Mouse (Mus musculus) mesoderm, embryonic 11.5 days (tissue): Measurements from ENCODE around the gene Prkcsh.

Experiments
- DNase-seq: peaks from one replicate; pipeline ENCODE4 v3.0.0-alpha.2; 2012; ENCODE audit warnings: low read depth, low spot score

The Prkcsh gene

GRCm38 (mm10) chr9:22049721-22050270, 47.2 kb downstream of the Prkcsh start:
- DNase-seq = no peak

- DNase-seq = peak; percentile 85
Observed at GRCm38 (mm10) chr9:22050351-22050889, 47.8 kb downstream of the Prkcsh start.

- no peak for DNase-seq
Observed at GRCm38 (mm10) chr9:22051161-22051957, 48.8 kb downstream of the Prkcsh start.

- peak; percentile 77 for DNase-seq
Observed at GRCm38 (mm10) chr9:22051958-22052254, 49.3 kb downstream of the Prkcsh start, which contains the start of gene Elavl3. TSS of gene Elavl3 (minus strand) at chr9:22052023.

- no peak for DNase-seq
Observed at GRCm38 (mm10) chr9:22053657-22054056, 51.1 kb downstream of the Prkcsh start.

- DNase-seq = peak; percentile 83
Observed at GRCm38 (mm10) chr9:22054411-22055076, 51.9 kb downstream of the Prkcsh start.

- DNase-seq = no peak
Observed at GRCm38 (mm10) chr9:22055713-22056112, 53.1 kb downstream of the Prkcsh start.

- DNase-seq = no peak
Observed at GRCm38 (mm10) chr9:22056303-22056910, 53.8 kb downstream of the Prkcsh start.

- DNase-seq = no peak
Observed at GRCm38 (mm10) chr9:22057031-22057517, 54.5 kb downstream of the Prkcsh start.

- DNase-seq = no peak
Observed at GRCm38 (mm10) chr9:22058011-22058424, 55.4 kb downstream of the Prkcsh start.

- no peak for DNase-seq
Observed at GRCm38 (mm10) chr9:22061339-22061738, 58.7 kb downstream of the Prkcsh start.
